Mouse (Mus musculus) lung, postnatal 0 days (tissue): Measurements from ENCODE around the gene Ptf1a. TPM values are rescaled to one million over a fixed set of nuclear protein-coding genes. Genes with fewer than 3 reads are reported as not detected.

Experiments
- ATAC-seq: fragments of 200-750 bp; cut with Nextera tagmentation; 2 replicates; pipeline ENCODE4 v1.8.0; 2017; ENCODE audit warnings: moderate library complexity
- DNase-seq: peaks from one replicate; pipeline ENCODE4 v3.0.0-alpha.2; 2016; ENCODE audit warnings: low spot score
- H3K27ac ChIP-seq: fragments of 300-500 bp; sonication (generic); 2 replicates; pipeline ENCODE4 v1.5.1; 2014; ENCODE audit warnings: antibody characterized with exemption, mild to moderate bottlenecking, low read length, mixed read lengths
- H3K27me3 ChIP-seq: fragments of 300-500 bp; sonication (generic); replicated peaks from 2 replicates; pipeline ENCODE4 v1.6.1; 2014; ENCODE audit warnings: low read length, mixed read lengths; ENCODE audit not compliant: insufficient read depth
- H3K36me3 ChIP-seq: fragments of 300-500 bp; sonication (generic); 2 replicates; pipeline ENCODE4 v1.6.1; 2014; ENCODE audit warnings: low read length, mixed read lengths; ENCODE audit not compliant: insufficient read depth
- H3K4me1 ChIP-seq: fragments of 300-500 bp; sonication (generic); 2 replicates; pipeline ENCODE4 v1.6.1; 2014; ENCODE audit warnings: antibody characterized with exemption, low read depth, low read length, mixed read lengths; ENCODE audit not compliant: insufficient read depth
- H3K4me2 ChIP-seq: fragments of 300-500 bp; sonication (generic); replicated peaks from 2 replicates; pipeline ENCODE4 v1.6.1; 2014; ENCODE audit warnings: low read depth, mild to moderate bottlenecking, low read length, moderate library complexity, mixed read lengths
- H3K4me3 ChIP-seq: fragments of 300-500 bp; sonication (generic); 2 replicates; pipeline ENCODE4 v1.5.1; 2014; ENCODE audit warnings: low read depth, low read length
- H3K9ac ChIP-seq: fragments of 300-500 bp; sonication (generic); replicated peaks from 2 replicates; pipeline ENCODE4 v1.6.1; 2014; ENCODE audit warnings: low read depth, mild to moderate bottlenecking
- H3K9me3 ChIP-seq: fragments of 300-500 bp; sonication (generic); 2 replicates; pipeline ENCODE4 v1.6.1; 2016; ENCODE audit warnings: low read length, mixed read lengths
- CTCF ChIP-seq: IDR thresholded peaks from 2 replicates; pipeline ENCODE4 v1.5.1; 2016; ENCODE audit warnings: antibody characterized with exemption, mild to moderate bottlenecking
- EP300 ChIP-seq: IDR thresholded peaks from 2 replicates; pipeline ENCODE4 v1.6.1; 2016; ENCODE audit warnings: antibody characterized with exemption, mild to moderate bottlenecking, control low read depth
- WGBS: fragments of 180-500 bp; shearing (Covaris S2); extraction: QIAGEN DNeasy Blood & Tissue Kit; methylation state at CpG from one replicate; pipeline ENCODE4 v1.1.7; 2014; 5-methylcytosine and 5-hydroxymethylcytosine counted together
- polyA plus RNA-seq: library from polyadenylated mRNA; unstranded; fragments of >200 nt; fragmentation: Nextera tagmentation; extraction: Ambion mirVana; gene quantifications from 2 replicates; pipeline ENCODE4 v1.2.1, GENCODE M21; 2015

Gene Ptf1a
- polyA plus RNA-seq, 1 experiment from 2014 or later = not detected

- TF ChIP-seq EP300 (no peak), CTCF (peak; percentile 32)
- no peak overlapping the region for H3K4me3 ChIP-seq
- H3K27ac ChIP-seq = no peak overlapping the region
- no peak for ATAC-seq
- 2% methylated on average over 17 of the region's 18 CpGs for WGBS
- peaks cover 41% of the 10 kb centered on the region for H3K27me3 ChIP-seq
- H3K4me1 ChIP-seq = no peaks in the 10 kb centered on the region
- no peak overlapping the region for H3K9ac ChIP-seq
- no peak for DNase-seq
- no peak overlapping the region for H3K4me2 ChIP-seq
- H3K9me3 ChIP-seq = no peaks in the 10 kb centered on the region
- H3K36me3 ChIP-seq = no peaks in the 10 kb centered on the region
Observed at GRCm38 (mm10) chr2:19431186-19431585, 14.3 kb upstream of the Ptf1a start.

DNA sequence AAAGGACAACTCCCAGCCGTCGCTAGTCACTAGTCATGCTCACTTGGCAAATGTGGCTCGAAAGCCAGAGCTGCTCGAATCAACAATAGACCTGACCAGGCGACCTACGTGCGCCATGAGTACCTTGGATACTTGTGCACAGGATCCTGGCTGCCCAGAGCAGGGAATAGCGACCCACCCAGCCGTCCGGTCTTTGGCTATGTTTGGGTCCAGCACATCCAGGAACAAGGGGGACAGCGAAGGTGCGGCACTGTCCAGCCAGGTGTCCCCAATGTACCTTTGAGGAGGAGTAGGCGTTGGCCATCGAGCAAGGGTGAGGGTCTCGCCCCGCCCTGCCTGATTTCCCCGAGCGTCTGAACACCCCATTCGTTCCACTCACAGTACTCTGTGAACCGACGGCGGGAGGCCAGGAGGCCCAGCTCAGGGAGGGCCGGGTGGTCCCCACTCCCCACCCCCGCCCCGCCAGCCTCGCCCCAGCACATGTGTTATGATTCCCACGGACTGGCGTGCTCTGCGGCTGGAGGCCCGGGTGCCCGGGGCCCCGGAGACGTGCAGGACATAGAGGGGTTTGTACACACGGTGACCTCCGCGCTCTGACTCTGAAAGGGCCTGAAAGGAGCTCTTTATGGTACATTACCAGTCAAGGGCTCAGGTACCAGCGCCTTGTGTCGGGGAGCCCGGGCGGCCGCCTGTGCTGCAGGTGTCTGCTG lies 13.7 kb upstream of the Ptf1a start:
- whole genome bisulfite sequencing = 4% methylated on average over 37 of the region's 41 CpGs

DNA sequence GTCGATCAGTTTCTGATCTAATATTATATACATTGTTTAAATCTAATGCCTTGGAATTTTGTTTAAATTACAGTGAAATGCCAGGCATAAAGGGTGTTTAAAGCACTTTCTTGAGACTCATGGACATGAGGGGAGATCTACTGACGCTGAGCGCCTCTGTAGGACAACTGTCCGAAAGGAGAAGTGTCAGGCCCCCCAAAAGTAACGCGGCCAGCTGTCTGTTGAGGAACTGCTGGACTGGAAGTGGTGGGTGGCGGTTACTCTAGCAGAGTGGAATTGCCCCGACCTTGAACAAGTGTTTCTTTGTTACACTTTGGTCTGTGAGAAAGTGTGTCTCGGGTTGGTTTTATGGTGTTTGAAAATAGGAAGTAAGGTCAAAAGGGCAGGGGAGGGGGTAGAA lies 1.1 kb upstream of the Ptf1a start:
- Histone ChIP-seq H3K4me3 (no peak overlapping the region), H3K9ac (no peak overlapping the region), H3K4me2 (no peak overlapping the region), H3K9me3 (no peaks in the 10 kb centered on the region), H3K27ac (no peak overlapping the region), H3K27me3 (peaks cover 33% of the 10 kb centered on the region), H3K4me1 (no peaks in the 10 kb centered on the region), H3K36me3 (no peaks in the 10 kb centered on the region)
- WGBS = 2% methylated on average over 9 of the region's 9 CpGs
- DNase-seq (no peak), ATAC-seq (no peak)
- TF ChIP-seq CTCF (no peak), EP300 (no peak)

More for the DNA sequence above, 13.7 kb upstream of the Ptf1a start:
- Histone ChIP-seq H3K4me2 (no peak overlapping the region), H3K36me3 (no peaks in the 10 kb centered on the region), H3K4me3 (no peak overlapping the region), H3K27me3 (peaks cover 41% of the 10 kb centered on the region), H3K9ac (no peak overlapping the region), H3K4me1 (no peaks in the 10 kb centered on the region), H3K27ac (no peak overlapping the region), H3K9me3 (no peaks in the 10 kb centered on the region)
- TF ChIP-seq CTCF = no peak
- TF ChIP-seq EP300 = no peak
- ATAC-seq = no peak
- no peak for DNase-seq

DNA sequence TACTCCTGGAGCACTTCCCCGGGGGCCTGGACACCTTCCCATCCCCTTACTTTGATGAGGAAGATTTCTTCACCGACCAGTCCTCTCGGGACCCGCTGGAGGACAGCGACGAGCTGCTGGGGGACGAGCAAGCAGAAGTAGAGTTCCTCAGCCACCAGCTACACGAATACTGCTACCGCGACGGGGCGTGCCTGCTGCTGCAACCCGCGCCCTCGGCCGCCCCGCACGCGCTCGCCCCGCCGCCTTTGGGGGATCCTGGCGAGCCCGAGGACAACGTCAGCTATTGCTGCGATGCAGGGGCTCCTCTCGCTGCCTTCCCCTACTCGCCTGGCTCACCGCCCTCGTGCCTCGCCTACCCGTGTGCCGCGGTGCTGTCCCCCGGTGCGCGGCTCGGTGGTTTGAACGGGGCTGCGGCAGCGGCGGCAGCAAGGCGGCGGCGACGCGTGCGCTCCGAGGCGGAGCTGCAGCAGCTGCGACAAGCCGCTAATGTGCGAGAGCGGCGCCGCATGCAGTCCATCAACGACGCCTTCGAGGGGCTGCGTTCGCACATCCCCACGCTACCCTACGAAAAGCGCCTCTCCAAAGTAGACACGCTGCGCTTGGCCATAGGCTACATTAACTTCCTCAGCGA lies 523 bp downstream of the Ptf1a start:
- TF ChIP-seq EP300 = no peak
- TF ChIP-seq CTCF = no peak
- DNase-seq = no peak
- Histone ChIP-seq H3K4me3 (0 out of 2 replicates have a peak overlapping the region, but pooled peaks have one; percentile 2), H3K27ac (no peak overlapping the region), H3K4me1 (no peaks in the 10 kb centered on the region), H3K4me2 (peak overlapping the region; percentile 14; the same call in 1 of the 2 replicates), H3K9ac (no peak overlapping the region), H3K36me3 (no peaks in the 10 kb centered on the region), H3K9me3 (no peaks in the 10 kb centered on the region), H3K27me3 (peaks cover 40% of the 10 kb centered on the region)
- 2% methylated on average over 59 of the region's 67 CpGs for WGBS
- ATAC-seq = no peak

GRCm38 (mm10) chr2:19446746-19447145 lies 1.3 kb downstream of the Ptf1a start:
- no peaks in the 10 kb centered on the region for H3K9me3 ChIP-seq
- no peak overlapping the region for H3K9ac ChIP-seq
- H3K4me2 ChIP-seq = no peak overlapping the region
- DNase-seq (no peak), ATAC-seq (no peak)
- no peak overlapping the region for H3K4me3 ChIP-seq
- WGBS = 8% methylated on average over 7 of the region's 7 CpGs
- H3K27ac ChIP-seq = no peak overlapping the region
- H3K4me1 ChIP-seq = no peaks in the 10 kb centered on the region
- no peak for TF ChIP-seq EP300
- H3K36me3 ChIP-seq = no peaks in the 10 kb centered on the region
- peaks cover 42% of the 10 kb centered on the region for H3K27me3 ChIP-seq

GRCm38 (mm10) chr2:19448042-19448700 lies 2.7 kb downstream of the Ptf1a start:
- no peak overlapping the region for H3K9ac ChIP-seq
- no peak overlapping the region for H3K27ac ChIP-seq
- TF ChIP-seq EP300 = no peak
- TF ChIP-seq CTCF = no peak
- no peaks in the 10 kb centered on the region for H3K4me1 ChIP-seq
- H3K4me3 ChIP-seq = no peak overlapping the region
- 3% methylated on average over 29 of the region's 31 CpGs for whole genome bisulfite sequencing
- H3K27me3 ChIP-seq = peaks cover 56% of the 10 kb centered on the region
- 0 out of 2 replicates have a peak overlapping the region, but pooled peaks have one; percentile 6 for H3K4me2 ChIP-seq
- DNase-seq (no peak), ATAC-seq (no peak)
- no peaks in the 10 kb centered on the region for H3K9me3 ChIP-seq
- no peaks in the 10 kb centered on the region for H3K36me3 ChIP-seq
